Mouse (Mus musculus) hindbrain, embryonic 14.5 days (tissue): ENCODE data around the gene Lin28a. TPM values are rescaled to one million over a fixed set of nuclear protein-coding genes. Genes with fewer than 3 reads are reported as not detected.

ENCODE experiments used
- ATAC-seq: fragments of 200-750 bp; cut with Nextera tagmentation; 2 replicates; pipeline ENCODE4 v1.8.0; 2017; ENCODE audit warnings: moderate number of reproducible peaks, mild to moderate bottlenecking, moderate TSS enrichment, moderate library complexity; ENCODE audit not compliant: low FRiP score
- DNase-seq: peaks from one replicate; pipeline ENCODE4 v3.0.0-alpha.2; 2015; ENCODE audit warnings: low spot score
- H3K27ac ChIP-seq: fragments of 300-500 bp; sonication (generic); 2 replicates; pipeline ENCODE4 v1.5.1; 2014; ENCODE audit warnings: mild to moderate bottlenecking, moderate library complexity
- H3K27me3 ChIP-seq: fragments of 300-500 bp; sonication (generic); 2 replicates; pipeline ENCODE4 v1.6.1; 2014; ENCODE audit warnings: mild to moderate bottlenecking, low read length, mixed read lengths; ENCODE audit not compliant: control insufficient read depth, insufficient read depth
- H3K36me3 ChIP-seq: fragments of 300-500 bp; sonication (generic); replicated peaks from 2 replicates; pipeline ENCODE4 v1.6.1; 2014; ENCODE audit not compliant: control insufficient read depth, insufficient read depth
- H3K4me1 ChIP-seq: fragments of 300-500 bp; sonication (generic); replicated peaks from 2 replicates; pipeline ENCODE4 v1.6.1; 2014; ENCODE audit warnings: antibody characterized with exemption, low read length, mixed read lengths; ENCODE audit not compliant: control insufficient read depth, insufficient read depth
- H3K4me2 ChIP-seq: fragments of 300-500 bp; sonication (generic); replicated peaks from 2 replicates; pipeline ENCODE4 v1.6.1; 2014; ENCODE audit warnings: mild to moderate bottlenecking, moderate library complexity
- H3K4me3 ChIP-seq: fragments of 300-500 bp; sonication (generic); replicated peaks from 2 replicates; pipeline ENCODE4 v1.5.1; 2014; ENCODE audit warnings: mild to moderate bottlenecking, low read length
- H3K9ac ChIP-seq: fragments of 300-500 bp; sonication (generic); 2 replicates; pipeline ENCODE4 v1.6.1; 2014
- H3K9me3 ChIP-seq: fragments of 300-500 bp; sonication (generic); 2 replicates; pipeline ENCODE4 v1.6.1; 2016; ENCODE audit warnings: low read length; ENCODE audit not compliant: control insufficient read depth
- WGBS: fragments of 180-500 bp; shearing (Covaris S2); extraction: QIAGEN DNeasy Blood & Tissue Kit; methylation state at CpG from one replicate; pipeline ENCODE4 v1.1.7; 2014; 5-methylcytosine and 5-hydroxymethylcytosine counted together
- polyA plus RNA-seq: library from polyadenylated mRNA; unstranded; fragments of >200 nt; fragmentation: Nextera tagmentation; extraction: Ambion mirVana; gene quantifications from 2 replicates; pipeline ENCODE4 v1.2.1, GENCODE M21; 2014

Lin28a gene
- polyA plus RNA-seq, 1 experiment from 2014 or later = 0.13 TPM

DNA sequence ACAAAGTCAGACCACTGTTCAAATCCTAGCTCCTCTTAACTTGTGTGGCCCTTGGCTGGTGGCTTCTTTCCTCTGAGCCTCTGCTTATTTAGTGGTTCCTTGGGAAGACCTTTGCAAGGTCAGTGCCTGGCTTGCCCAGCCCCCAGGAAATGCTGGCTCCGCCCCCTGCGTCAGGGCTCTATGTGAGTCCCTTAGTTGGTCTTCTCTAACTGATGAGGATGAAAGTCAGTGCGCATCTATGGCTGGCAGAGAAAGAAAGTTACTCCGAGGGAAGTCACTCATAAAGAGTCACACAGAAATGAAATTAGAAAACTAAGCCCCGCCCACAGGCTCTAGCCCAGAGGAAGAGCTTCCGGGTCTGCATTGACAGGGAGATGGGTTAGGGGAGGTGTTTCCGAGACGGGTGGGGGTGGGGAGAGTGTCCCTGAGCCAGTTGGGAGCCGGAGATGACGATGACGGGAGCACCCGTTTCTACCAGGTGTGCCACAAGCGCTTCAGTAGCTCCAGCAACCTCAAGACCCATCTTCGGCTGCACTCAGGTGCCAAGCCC lies 39.6 kb upstream of the Lin28a start:
- peak overlapping the region; percentile 5; the same call in 1 of the 2 replicates for H3K4me2 ChIP-seq

DNA sequence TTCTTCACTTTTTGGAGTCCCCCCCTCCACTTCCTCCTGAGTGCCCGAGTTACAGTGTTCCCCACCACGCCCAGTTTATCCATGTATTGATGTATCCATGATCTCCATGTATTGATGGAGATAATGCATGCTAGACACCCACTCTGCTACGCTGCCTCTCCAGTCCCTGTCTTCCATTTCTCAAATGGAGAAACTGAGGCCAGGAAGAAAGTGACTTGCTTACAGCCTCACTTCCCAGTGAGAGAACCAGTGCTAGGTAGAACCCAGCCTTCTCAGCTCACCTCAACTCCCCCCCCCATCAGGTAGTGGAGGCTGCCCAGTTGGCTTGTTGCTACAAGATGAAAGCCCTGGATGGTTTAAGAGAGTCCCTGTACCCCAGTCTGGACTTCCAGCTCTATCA lies 34.9 kb upstream of the Lin28a start, which contains the start of gene Zfp683:
Zfp683 (plus strand) TSS at position 301 of the 400 bp plus-strand sequence.
- 87% methylated on average over 3 of the region's 3 CpGs for WGBS
- H3K27me3 ChIP-seq = no peaks in the 10 kb centered on the region
- no peak within 1 kb of the TSS for H3K9ac ChIP-seq
- ATAC-seq = no peak
- no peak for DNase-seq
- H3K4me2 ChIP-seq = no peak within 1 kb of the TSS
- H3K4me3 ChIP-seq = no peak within 1 kb of the TSS
- H3K4me1 ChIP-seq = no peaks in the 10 kb centered on the region
- no peaks in the 10 kb centered on the region for H3K9me3 ChIP-seq
- no peak within 1 kb of the TSS for H3K27ac ChIP-seq
- no peaks in the 10 kb centered on the region for H3K36me3 ChIP-seq

More for the DNA sequence above, 39.6 kb upstream of the Lin28a start:
- DNase-seq (no peak), ATAC-seq (no peak)
- Histone ChIP-seq H3K27me3 (no peaks in the 10 kb centered on the region), H3K36me3 (no peaks in the 10 kb centered on the region), H3K9ac (no peak overlapping the region), H3K4me3 (no peak overlapping the region), H3K4me1 (no peaks in the 10 kb centered on the region), H3K27ac (no peak overlapping the region), H3K9me3 (no peaks in the 10 kb centered on the region)
- WGBS = 32% methylated on average over 14 of the region's 14 CpGs

DNA sequence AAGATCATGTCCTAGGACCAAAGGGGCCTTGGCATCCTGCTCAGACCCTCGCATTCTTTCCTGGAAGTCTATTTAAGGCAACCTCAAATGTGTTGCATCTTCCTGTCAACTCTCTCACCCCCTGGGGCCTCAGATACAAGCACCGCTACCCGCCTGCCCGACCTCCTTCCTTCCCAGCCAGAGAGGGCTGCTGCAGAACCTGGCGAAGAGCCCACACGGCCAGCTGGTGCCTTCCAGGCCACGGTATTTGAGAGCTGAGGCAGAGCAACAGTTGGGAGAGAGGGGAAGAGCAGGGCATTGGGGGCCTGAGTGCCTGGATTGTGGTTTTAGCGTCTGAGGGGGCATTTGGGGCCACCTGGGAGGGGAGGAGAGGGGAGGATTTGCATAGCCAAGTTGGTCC lies 33.9 kb upstream of the Lin28a start:
- Histone ChIP-seq H3K4me3 (no peak overlapping the region), H3K9ac (no peak overlapping the region), H3K4me1 (no peaks in the 10 kb centered on the region), H3K27me3 (no peaks in the 10 kb centered on the region), H3K9me3 (no peaks in the 10 kb centered on the region), H3K27ac (no peak overlapping the region), H3K36me3 (no peaks in the 10 kb centered on the region), H3K4me2 (no peak overlapping the region)
- DNase-seq (peak; percentile 66), ATAC-seq (no peak)
- WGBS = 24% methylated on average over 8 of the region's 8 CpGs

DNA sequence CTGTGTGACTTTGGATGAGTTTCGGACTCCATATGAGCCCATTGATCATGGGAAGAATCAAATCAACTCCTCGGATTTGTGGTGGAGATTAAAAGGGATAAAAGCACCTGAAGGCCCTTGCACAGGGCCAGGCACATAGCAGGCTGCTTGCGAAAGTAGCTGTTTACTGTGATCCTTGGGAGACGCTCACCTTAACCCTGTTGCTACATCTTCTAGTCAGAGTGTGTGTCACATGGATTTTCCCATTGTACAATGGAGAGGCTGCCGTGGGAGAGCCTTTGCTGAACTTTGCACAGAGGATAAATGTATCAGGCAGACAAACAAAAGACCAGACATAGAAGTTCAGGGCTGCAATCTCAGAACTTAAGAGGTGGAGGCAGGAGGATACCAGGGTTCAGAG lies 33.3 kb upstream of the Lin28a start:
- H3K4me1 ChIP-seq = no peaks in the 10 kb centered on the region
- no peak overlapping the region for H3K4me2 ChIP-seq
- no peak overlapping the region for H3K27ac ChIP-seq
- no peak overlapping the region for H3K4me3 ChIP-seq
- no peak overlapping the region for H3K9ac ChIP-seq
- no peaks in the 10 kb centered on the region for H3K9me3 ChIP-seq
- DNase-seq (no peak), ATAC-seq (no peak)
- H3K27me3 ChIP-seq = no peaks in the 10 kb centered on the region
- H3K36me3 ChIP-seq = no peaks in the 10 kb centered on the region
- 88% methylated on average over 5 of the region's 5 CpGs for WGBS

DNA sequence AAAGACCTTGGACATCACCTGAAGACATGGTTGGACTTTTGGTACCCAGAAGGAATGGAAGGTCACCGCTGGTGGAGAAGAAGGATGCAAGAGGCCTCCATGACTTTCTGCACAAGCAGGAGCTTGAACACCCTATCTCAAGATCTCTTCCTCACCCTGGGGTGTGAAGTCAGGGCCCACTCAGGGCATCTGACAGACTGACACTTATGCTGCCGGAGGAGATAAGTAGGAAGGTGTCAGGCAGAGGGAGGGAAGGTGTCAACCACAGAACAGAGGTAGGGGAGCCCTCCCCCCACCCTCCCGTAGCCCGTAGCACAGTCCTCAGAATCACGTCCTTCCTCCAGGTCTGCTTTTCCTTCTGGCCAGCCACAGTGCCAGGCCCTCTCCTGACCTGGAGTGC lies 29.0 kb upstream of the Lin28a start:
- Histone ChIP-seq H3K4me2 (no peak overlapping the region), H3K27me3 (no peaks in the 10 kb centered on the region), H3K4me3 (no peak overlapping the region), H3K27ac (no peak overlapping the region), H3K9me3 (no peaks in the 10 kb centered on the region), H3K9ac (no peak overlapping the region), H3K4me1 (no peaks in the 10 kb centered on the region), H3K36me3 (no peaks in the 10 kb centered on the region)
- no peak for DNase-seq
- WGBS = 91% methylated on average over 5 of the region's 5 CpGs
- no peak for ATAC-seq

- ATAC-seq (no peak), DNase-seq (no peak)
- Histone ChIP-seq H3K4me3 (no peak overlapping the region), H3K27me3 (no peaks in the 10 kb centered on the region), H3K9me3 (no peaks in the 10 kb centered on the region), H3K4me1 (no peaks in the 10 kb centered on the region), H3K27ac (no peak overlapping the region), H3K36me3 (no peaks in the 10 kb centered on the region), H3K9ac (no peak overlapping the region), H3K4me2 (no peak overlapping the region)
- 65% methylated on average over 2 of the region's 2 CpGs for WGBS
Observed at GRCm38 (mm10) chr4:134043041-134043440, 24.4 kb upstream of the Lin28a start.

DNA sequence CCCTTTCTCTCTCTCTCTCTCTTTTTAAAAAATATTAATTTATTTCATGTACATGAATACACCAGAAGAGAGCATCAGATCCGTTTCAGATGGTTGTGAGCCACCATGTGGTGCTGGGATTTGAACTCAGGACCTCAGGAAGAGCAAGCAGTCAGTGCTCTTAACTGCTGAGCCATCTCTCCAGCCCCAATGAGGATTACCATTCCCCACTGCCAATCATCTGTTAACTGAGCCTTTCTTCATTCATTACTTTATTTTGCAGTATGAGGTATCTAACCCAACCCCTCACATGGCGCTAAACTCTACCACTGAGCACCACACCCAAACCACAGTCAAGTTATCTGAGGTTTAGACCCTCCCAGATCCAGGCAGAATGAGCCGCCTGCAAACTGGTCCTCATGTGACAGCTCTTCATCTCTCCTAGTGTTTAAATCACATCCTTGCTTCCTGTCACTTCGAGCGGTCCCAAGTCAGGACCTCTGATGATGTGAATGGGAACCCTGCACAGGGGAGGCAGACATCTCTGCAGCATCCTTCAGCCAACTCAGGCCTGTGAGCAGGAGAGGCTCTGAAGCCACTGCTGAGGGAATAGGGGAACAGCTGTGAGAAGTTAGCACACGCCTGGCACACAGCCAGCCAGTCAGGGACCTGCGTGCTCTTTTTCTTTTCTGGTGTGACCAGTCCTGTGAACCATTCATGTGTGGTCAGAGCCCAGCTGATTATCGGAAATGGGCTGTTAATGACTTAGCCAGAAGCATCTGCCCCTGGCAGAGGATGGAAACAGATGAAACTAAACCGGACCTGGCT lies 22.9 kb upstream of the Lin28a start:
- WGBS = 56% methylated on average over 9 of the region's 9 CpGs
- H3K4me2 ChIP-seq = no peak overlapping the region
- no peaks in the 10 kb centered on the region for H3K9me3 ChIP-seq
- DNase-seq = peak; percentile 50
- no peaks in the 10 kb centered on the region for H3K36me3 ChIP-seq
- no peak overlapping the region for H3K4me3 ChIP-seq
- no peaks in the 10 kb centered on the region for H3K27me3 ChIP-seq
- H3K27ac ChIP-seq = no peak overlapping the region
- no peaks in the 10 kb centered on the region for H3K4me1 ChIP-seq
- no peak for ATAC-seq
- no peak overlapping the region for H3K9ac ChIP-seq

DNA sequence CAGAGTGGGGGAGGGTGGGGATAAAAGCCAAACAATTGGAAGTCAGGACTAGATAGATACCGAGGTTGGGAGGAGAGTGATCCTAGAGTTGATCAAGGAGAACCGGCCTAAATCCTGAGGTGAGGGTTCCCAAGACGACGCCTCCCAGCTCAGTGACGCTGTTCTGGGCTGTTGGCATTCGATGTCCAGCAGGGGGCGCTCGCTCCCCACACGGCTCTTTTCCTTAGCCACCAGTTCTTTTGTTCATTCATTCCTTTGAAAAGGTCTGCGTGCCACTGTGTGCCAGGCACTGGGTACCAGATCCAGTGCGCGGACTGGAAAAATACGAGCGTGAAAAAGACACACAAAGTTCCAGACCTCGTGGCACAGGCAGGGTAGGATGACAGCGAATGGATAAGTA lies 17.3 kb upstream of the Lin28a start:
- H3K4me3 ChIP-seq = no peak overlapping the region
- H3K9me3 ChIP-seq = no peaks in the 10 kb centered on the region
- 4% methylated on average over 16 of the region's 16 CpGs for WGBS
- H3K27me3 ChIP-seq = no peaks in the 10 kb centered on the region
- ATAC-seq = 0 out of 2 replicates have a peak, but pooled peaks have one; percentile 17
- no peak overlapping the region for H3K27ac ChIP-seq
- no peak overlapping the region for H3K9ac ChIP-seq
- H3K4me2 ChIP-seq = peak overlapping the region; percentile 21; the same call in 1 of the 2 replicates
- H3K4me1 ChIP-seq = no peaks in the 10 kb centered on the region
- no peaks in the 10 kb centered on the region for H3K36me3 ChIP-seq
- DNase-seq = peak; percentile 86

GRCm38 (mm10) chr4:134025802-134026201 lies 7.2 kb upstream of the Lin28a start:
- no peaks in the 10 kb centered on the region for H3K27me3 ChIP-seq
- H3K4me2 ChIP-seq = no peak overlapping the region
- no peaks in the 10 kb centered on the region for H3K36me3 ChIP-seq
- no peak overlapping the region for H3K9ac ChIP-seq
- H3K4me1 ChIP-seq = no peaks in the 10 kb centered on the region
- H3K9me3 ChIP-seq = no peaks in the 10 kb centered on the region
- ATAC-seq (no peak), DNase-seq (no peak)
- H3K27ac ChIP-seq = no peak overlapping the region
- H3K4me3 ChIP-seq = no peak overlapping the region
- 16% methylated on average over 9 of the region's 9 CpGs for WGBS
